Mouse (Mus musculus) T-cell, adult 2 months (primary cell): Measurements from ENCODE around the gene Adgrf1.

Source experiments
- DNase-seq: peaks from one replicate; pipeline ENCODE4 v3.0.0; 2022; ENCODE audit warnings: low spot score

Adgrf1 gene

DNA sequence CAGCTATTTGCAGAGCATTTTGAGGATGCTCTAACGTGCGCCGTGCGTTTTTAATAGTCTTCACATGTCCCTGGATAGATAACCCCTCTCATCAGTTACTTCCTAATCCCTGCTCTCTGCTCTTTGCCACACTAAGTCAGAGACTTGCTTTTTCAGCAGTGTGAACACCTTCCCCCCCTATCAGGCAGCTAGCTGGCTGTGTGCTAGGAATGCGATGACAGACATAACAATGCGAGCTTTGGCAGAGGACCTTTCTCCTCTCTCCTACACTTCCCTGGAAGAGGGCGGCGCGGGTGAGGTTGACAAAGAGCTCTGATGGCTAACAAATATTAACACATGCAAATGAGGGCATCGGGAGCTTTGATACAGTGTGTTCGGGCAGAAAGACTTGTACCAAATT is 92.2 kb downstream of the Adgrf1 start:
- DNase-seq = no peak

DNA sequence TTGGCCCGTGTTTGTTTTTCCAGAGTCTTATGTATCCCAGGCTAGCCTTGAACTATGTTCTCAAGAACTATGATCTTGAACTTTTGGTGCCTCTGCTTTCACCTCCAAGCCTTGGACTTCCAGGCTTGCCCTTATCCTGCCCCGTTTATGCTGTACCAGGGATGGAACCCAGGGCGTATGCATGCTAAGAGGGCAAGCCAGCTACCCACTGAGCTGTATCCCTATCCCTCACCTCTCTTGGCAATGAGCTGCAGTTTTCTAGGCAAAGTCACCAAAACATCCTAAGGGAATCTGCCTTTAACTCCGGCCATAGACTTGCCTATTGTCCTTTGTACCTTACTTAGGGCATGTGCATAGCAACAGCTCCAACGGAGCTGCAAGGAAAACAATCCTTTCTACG is 92.8 kb downstream of the Adgrf1 start:
- no peak for DNase-seq

DNA sequence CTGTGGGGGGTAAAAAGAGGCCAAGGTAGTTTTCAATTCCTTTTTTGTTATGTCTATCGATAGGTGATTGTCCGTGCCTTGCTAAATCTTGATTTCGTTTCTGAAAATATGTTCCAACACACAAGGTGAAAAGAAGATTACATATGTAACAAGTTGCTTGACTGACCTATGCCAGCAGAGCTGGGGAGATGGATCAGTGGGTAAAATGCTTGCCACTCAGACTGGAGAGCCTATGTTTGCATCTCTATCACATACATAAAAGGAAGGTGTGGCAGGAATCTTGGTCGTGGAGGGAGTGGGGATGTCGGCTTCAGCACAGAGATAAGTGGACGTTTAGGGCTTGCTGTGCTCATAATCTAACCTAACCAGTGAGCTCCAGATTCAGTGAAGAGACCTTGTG is 93.8 kb downstream of the Adgrf1 start:
- no peak for DNase-seq

DNA sequence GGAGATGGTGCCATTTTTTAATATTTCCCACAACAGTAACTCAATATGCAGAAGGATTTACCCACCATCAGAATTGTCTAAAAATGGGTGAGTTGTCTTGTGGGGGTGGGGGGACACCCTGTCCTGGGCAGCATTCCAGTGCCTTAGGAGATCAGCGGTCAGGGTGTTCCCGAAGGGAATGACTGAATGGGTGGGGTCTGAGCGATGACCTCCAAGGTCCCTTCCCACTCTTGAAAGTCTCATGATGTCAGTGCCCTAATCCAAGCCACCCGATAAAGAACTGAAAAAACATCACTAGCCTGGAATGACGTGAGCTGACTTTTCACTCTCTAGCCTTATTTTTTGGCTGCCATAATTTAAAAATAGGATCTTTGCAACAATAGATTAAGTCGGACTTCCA is 95.2 kb downstream of the Adgrf1 start:
- no peak for DNase-seq

DNA sequence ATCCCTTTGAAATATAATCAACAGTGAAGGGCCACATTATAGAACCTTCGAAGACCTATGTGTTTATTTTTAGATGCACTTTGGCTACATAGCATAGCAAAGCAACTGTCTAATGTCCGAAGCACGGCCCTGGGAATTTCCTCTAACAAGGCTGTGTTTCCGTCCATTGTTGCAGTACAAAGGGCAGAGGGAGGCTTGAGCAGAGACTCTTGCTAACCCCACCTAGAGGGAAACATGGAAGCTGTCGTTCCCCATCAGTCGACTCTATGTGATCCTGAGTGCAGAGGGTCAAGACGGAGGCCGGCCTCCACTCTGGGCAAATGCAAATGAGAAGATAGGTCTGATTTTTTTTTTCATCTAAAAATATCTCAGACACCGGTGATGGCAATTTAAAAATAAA is 96.4 kb downstream of the Adgrf1 start:
- no peak for DNase-seq

DNA sequence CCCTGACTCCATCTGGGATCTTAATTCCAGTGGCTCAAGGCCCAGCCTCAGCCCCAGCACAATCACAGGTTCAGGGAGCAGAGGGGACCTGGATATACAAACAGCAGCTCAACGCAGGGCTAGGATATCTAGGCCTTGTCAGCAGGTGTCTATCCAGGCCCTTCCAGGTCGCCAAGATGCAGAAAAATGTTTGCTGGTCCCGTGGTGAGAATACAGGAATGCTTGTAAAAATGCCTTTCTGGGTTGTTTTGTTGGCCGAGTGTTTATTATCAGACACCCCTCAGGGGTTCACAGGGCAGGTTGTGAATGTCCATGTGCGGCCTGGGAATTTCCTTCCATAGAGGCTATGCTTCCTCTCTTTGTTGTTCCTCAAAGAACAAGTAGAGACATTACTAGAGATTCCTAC is 98.0 kb downstream of the Adgrf1 start:
- DNase-seq = no peak

DNA sequence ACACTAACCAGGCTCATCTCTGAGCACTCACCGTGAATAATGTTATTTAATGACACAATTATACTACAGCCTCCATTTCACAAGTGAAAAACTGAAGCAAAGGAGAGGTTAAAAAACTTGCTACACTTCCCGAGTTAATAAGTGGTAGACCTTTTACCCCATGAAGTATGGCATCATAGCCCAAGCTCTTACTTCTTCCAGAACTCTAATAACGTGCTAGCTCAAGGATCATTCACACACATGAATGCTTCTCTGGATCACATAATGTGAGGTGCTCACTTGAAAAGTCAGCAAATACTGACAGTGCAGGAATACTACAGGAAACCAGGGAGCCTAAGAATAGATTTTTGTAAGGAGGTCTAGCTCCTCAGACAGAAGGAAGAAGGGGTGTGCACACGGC is 102.5 kb downstream of the Adgrf1 start:
- DNase-seq = no peak

DNA sequence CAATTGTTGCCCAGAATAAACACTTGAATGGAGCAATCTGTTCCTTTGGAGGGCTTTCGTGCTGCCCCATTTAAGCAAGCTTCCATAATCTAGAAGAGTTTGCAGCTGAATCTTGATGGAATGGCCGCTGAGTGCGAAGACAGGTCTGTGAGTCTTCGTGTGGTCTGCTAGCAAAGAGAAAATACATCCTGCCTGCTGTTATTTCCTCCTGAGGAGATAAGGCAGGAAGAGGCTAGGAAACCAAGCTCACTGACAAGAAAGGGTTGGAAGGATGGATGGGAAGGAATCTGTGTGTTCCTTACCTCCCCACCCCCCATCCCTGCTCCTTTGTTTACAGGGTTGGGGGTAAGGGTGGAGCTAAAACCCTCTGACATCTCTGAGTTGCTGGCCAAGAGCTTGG is 103.9 kb downstream of the Adgrf1 start:
- no peak for DNase-seq
